Mouse (Mus musculus) cerebellum, postnatal 36 days (tissue): Measurements from ENCODE around the gene AC124502.3.

ENCODE experiments used
- DNase-seq, 2 experiments: peaks; one replicate each; pipeline ENCODE4 v3.0.0; 2021 to 2022; ENCODE audit warnings: mixed read lengths in 2 of 2

AC124502.3 gene

GRCm38 (mm10) chr19:5036577-5036976, 2.1 kb upstream of the AC124502.3 start:
- no peak for DNase-seq

- peak; percentile 93 to 98 for DNase-seq
Observed at GRCm38 (mm10) chr19:5037678-5038571, 766 bp upstream of the AC124502.3 start.

- DNase-seq: peak in 1 of 2 experiments; percentile 26
Observed at GRCm38 (mm10) chr19:5039301-5040114, 817 bp downstream of the AC124502.3 start.

GRCm38 (mm10) chr19:5040862-5041523, 2.3 kb downstream of the AC124502.3 start, which contains the start of gene Brms1:
Gene Brms1 (plus strand): TSS chr19:5041354.
- peak; percentile 86 to 90 for DNase-seq

GRCm38 (mm10) chr19:5041588-5041987, 2.9 kb downstream of the AC124502.3 start:
- DNase-seq: no peak

- DNase-seq: no peak
Observed at GRCm38 (mm10) chr19:5045531-5045930, 6.8 kb downstream of the AC124502.3 start.

- DNase-seq: no peak
Observed at GRCm38 (mm10) chr19:5048138-5049056, 9.7 kb downstream of the AC124502.3 start.

- DNase-seq: no peak
Observed at GRCm38 (mm10) chr19:5049325-5049724, 10.6 kb downstream of the AC124502.3 start.

GRCm38 (mm10) chr19:5050047-5050905, 11.6 kb downstream of the AC124502.3 start, which contains the start of gene Rin1:
Gene Rin1 (plus strand): TSS chr19:5050481.
- DNase-seq: no peak

GRCm38 (mm10) chr19:5051031-5051430, 12.3 kb downstream of the AC124502.3 start:
- no peak for DNase-seq

- no peak for DNase-seq
Observed at GRCm38 (mm10) chr19:5051515-5051914, 12.8 kb downstream of the AC124502.3 start.

GRCm38 (mm10) chr19:5052166-5052822, 13.6 kb downstream of the AC124502.3 start:
- DNase-seq: peak; percentile 34 to 45

GRCm38 (mm10) chr19:5052853-5053252, 14.2 kb downstream of the AC124502.3 start:
- DNase-seq: peak; percentile 60 to 75

- peak; percentile 64 to 80 for DNase-seq
Observed at GRCm38 (mm10) chr19:5053909-5054308, 15.2 kb downstream of the AC124502.3 start.

GRCm38 (mm10) chr19:5056251-5056650, 17.6 kb downstream of the AC124502.3 start:
- no peak for DNase-seq

- no peak for DNase-seq
Observed at GRCm38 (mm10) chr19:5057876-5058775, 19.4 kb downstream of the AC124502.3 start.

GRCm38 (mm10) chr19:5058801-5059771, 20.4 kb downstream of the AC124502.3 start:
- DNase-seq: no peak
